Mouse (Mus musculus): ENCODE data around the gene Slc4a1ap. TPM values are rescaled to one million over a fixed set of nuclear protein-coding genes. Genes with fewer than 3 reads are reported as not detected.
"Not testable (repeated sequence)": the region's sequence is repeated elsewhere in the genome, so short reads cannot be mapped to it uniquely, and the experiment has no call there.

The Slc4a1ap gene
- polyA plus RNA-seq, 1 experiment from 2014 or later, result 34.4 TPM

- Histone ChIP-seq H3K27ac (no peak overlapping the region), H3K4me3 (no peak overlapping the region), H3K4me1 (peaks cover 6% of the 10 kb centered on the region; the same call in 1 of the 2 replicates), H3K9me3 (replicated peaks) (no peaks in the 10 kb centered on the region), H3K4me2 (peak overlapping the region; percentile 32), H3K27me3 (no peaks in the 10 kb centered on the region), H3K36me3 (ENCODE audit: poor library complexity, severe bottlenecking) (no peaks in the 10 kb centered on the region), H3K9ac (no peak overlapping the region)
- ATAC-seq, result no peak
- WGBS, result 19% methylated on average over 20 of the region's 20 CpGs
These were observed 44.3 kb downstream of the Slc4a1ap start for GRCm38 (mm10) chr5:31571023-31571608.

- no peak overlapping the region for H3K4me3 ChIP-seq
- no peaks in the 10 kb centered on the region for H3K9me3 ChIP-seq (replicated peaks)
- no peaks in the 10 kb centered on the region for H3K27me3 ChIP-seq
- WGBS, result 96% methylated on average over 3 of the region's 3 CpGs
- H3K9ac ChIP-seq, result no peak overlapping the region
- H3K27ac ChIP-seq, result no peak overlapping the region
- no peaks in the 10 kb centered on the region for H3K36me3 ChIP-seq (ENCODE audit: poor library complexity, severe bottlenecking)
- H3K4me1 ChIP-seq, result peaks cover 6% of the 10 kb centered on the region; the same call in 1 of the 2 replicates
- H3K4me2 ChIP-seq, result no peak overlapping the region
- ATAC-seq, result no peak
These were observed 46.9 kb downstream of the Slc4a1ap start for GRCm38 (mm10) chr5:31573722-31574121.

- Histone ChIP-seq H3K9ac (no peak overlapping the region), H3K4me3 (no peak overlapping the region), H3K27me3 (no peaks in the 10 kb centered on the region), H3K4me2 (no peak overlapping the region), H3K27ac (no peak overlapping the region), H3K4me1 (no peaks in the 10 kb centered on the region), H3K36me3 (ENCODE audit: poor library complexity, severe bottlenecking) (no peaks in the 10 kb centered on the region), H3K9me3 (replicated peaks) (no peaks in the 10 kb centered on the region)
- 82% methylated on average over 7 of the region's 7 CpGs for WGBS
- no peak for ATAC-seq
These were observed 49.8 kb downstream of the Slc4a1ap start for GRCm38 (mm10) chr5:31576539-31576975.

DNA sequence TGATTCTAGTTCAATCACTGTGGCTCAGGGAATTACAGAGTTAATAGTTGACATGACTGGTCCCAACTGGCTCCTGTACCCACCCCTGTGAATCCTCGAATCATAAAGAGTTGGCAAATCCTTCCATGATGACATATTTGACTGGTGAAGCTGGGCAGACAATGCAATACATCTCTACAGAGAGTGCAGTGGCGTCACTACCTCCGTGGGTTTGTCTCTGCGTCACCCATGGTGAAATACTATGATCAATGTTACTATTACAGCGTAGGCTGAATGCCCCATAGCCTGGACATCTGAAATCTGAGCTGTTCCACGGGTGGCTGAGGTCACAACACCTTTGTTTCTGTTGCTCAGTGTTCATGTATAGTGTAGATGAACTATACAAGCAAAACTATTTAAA is 54.5 kb downstream of the Slc4a1ap start:
- H3K9ac ChIP-seq, result no peak overlapping the region
- no peak overlapping the region for H3K4me2 ChIP-seq
- H3K9me3 ChIP-seq (replicated peaks), result no peaks in the 10 kb centered on the region
- no peak for ATAC-seq
- no peak overlapping the region for H3K27ac ChIP-seq
- no peaks in the 10 kb centered on the region for H3K36me3 ChIP-seq (ENCODE audit: poor library complexity, severe bottlenecking)
- H3K4me3 ChIP-seq, result no peak overlapping the region
- no peaks in the 10 kb centered on the region for H3K27me3 ChIP-seq
- WGBS, result 80% methylated on average over 6 of the region's 6 CpGs
- H3K4me1 ChIP-seq, result no peaks in the 10 kb centered on the region

- Histone ChIP-seq H3K9me3 (replicated peaks) (no peaks in the 10 kb centered on the region), H3K4me1 (no peaks in the 10 kb centered on the region), H3K27me3 (no peaks in the 10 kb centered on the region), H3K4me3 (no peak overlapping the region), H3K4me2 (no peak overlapping the region), H3K9ac (no peak overlapping the region), H3K36me3 (ENCODE audit: poor library complexity, severe bottlenecking) (no peaks in the 10 kb centered on the region), H3K27ac (no peak overlapping the region)
- ATAC-seq, result no peak
- 91% methylated on average over 3 of the region's 3 CpGs for WGBS
These were observed 55.1 kb downstream of the Slc4a1ap start for GRCm38 (mm10) chr5:31581932-31582331.

- Histone ChIP-seq H3K9me3 (replicated peaks) (no peaks in the 10 kb centered on the region), H3K4me1 (no peaks in the 10 kb centered on the region), H3K4me2 (no peak overlapping the region), H3K9ac (no peak overlapping the region), H3K27ac (no peak overlapping the region), H3K36me3 (ENCODE audit: poor library complexity, severe bottlenecking) (no peaks in the 10 kb centered on the region), H3K27me3 (no peaks in the 10 kb centered on the region), H3K4me3 (no peak overlapping the region)
- WGBS, result 84% methylated on average over 2 of the region's 2 CpGs
- no peak for ATAC-seq
These were observed 56.5 kb downstream of the Slc4a1ap start for GRCm38 (mm10) chr5:31583261-31583660.

DNA sequence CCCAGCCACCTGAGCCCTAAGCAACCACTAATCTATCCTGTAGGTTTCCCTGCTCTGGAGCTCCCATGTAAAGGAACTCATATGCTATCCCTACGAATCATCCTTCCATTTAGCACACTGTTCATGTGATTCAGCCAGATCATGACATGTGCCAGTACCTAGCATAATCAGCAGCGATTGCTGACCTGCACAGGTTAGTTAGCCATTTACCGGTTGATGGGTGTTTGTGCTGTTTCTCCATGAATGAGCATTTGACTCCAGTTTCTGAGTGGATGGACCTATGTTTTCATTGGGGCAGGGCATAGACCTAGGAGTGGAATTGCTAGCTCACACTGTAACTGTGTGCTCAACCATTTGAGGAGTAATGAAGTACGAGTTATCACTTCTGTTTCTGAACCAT is 58.7 kb downstream of the Slc4a1ap start:
- no peak overlapping the region for H3K27ac ChIP-seq
- no peaks in the 10 kb centered on the region for H3K27me3 ChIP-seq
- H3K4me3 ChIP-seq, result no peak overlapping the region
- no peak overlapping the region for H3K9ac ChIP-seq
- ATAC-seq, result no peak
- no peaks in the 10 kb centered on the region for H3K9me3 ChIP-seq (replicated peaks)
- H3K4me2 ChIP-seq, result no peak overlapping the region
- H3K4me1 ChIP-seq, result no peaks in the 10 kb centered on the region
- H3K36me3 ChIP-seq (ENCODE audit: poor library complexity, severe bottlenecking), result no peaks in the 10 kb centered on the region
- 91% methylated on average over 4 of the region's 4 CpGs for WGBS

DNA sequence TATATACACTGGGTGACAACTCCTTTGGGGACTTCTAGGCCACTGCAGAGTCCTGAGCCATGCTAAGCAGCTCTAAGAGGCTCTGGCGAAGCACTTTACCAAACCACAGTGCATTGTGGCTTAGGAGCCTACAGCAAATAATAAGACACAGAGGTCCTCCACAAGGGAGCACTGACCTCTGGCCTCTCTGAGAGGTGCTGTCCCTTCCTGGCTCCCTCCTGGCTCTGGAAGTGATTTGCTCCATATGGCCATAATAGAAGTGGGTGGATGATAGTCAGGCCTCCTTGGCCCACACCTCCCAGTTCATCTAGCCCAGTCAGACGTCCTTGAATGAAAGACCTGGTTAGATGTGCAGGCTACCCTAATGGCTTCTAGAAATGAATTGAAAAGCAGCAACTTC is 61.2 kb downstream of the Slc4a1ap start:
- no peaks in the 10 kb centered on the region for H3K36me3 ChIP-seq (ENCODE audit: poor library complexity, severe bottlenecking)
- H3K9ac ChIP-seq, result no peak overlapping the region
- no peaks in the 10 kb centered on the region for H3K9me3 ChIP-seq (replicated peaks)
- H3K4me2 ChIP-seq, result no peak overlapping the region
- no peak overlapping the region for H3K4me3 ChIP-seq
- ATAC-seq, result no peak
- H3K27me3 ChIP-seq, result no peaks in the 10 kb centered on the region
- WGBS, result 76% methylated on average over 2 of the region's 2 CpGs
- H3K4me1 ChIP-seq, result no peaks in the 10 kb centered on the region
- no peak overlapping the region for H3K27ac ChIP-seq

- H3K9ac ChIP-seq; H3K4me1 ChIP-seq; H3K27me3 ChIP-seq; H3K4me2 ChIP-seq; H3K9me3 ChIP-seq (replicated peaks); H3K4me3 ChIP-seq; H3K36me3 ChIP-seq (ENCODE audit: poor library complexity, severe bottlenecking); H3K27ac ChIP-seq; ATAC-seq: not testable (repeated sequence)
- WGBS, result 87% methylated on average over 8 of the region's 8 CpGs
These were observed 61.9 kb downstream of the Slc4a1ap start for GRCm38 (mm10) chr5:31588672-31589071.

DNA sequence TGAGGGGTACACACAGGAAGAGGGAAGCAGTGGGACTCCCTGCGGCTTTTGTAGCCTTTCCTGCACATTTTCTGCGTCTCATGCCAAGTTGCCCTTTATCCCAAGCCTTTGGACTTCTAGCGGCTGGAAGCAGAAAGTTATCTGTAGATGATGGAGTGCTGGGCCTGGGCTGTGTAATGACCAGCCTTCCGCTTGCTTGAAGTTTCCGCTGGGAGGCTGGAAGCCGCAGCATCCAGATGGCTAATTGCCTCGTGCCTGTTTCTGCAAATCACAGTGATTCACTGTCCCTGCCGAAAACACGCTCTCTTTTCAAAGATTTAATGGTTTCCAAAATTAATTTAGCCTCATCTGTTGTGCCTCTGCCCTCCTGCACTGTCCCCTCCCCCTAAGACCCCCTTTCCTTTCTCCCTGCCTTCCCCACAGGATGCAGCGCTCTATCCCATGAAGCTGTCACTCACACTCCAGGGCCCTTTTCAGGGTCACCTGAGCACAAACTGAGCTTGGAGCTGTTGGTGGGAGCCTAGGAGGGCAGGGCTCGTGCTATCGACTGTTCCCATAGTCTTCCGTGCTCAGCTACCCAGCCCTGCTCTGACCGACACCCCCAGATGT is 63.0 kb downstream of the Slc4a1ap start:
- WGBS, result 61% methylated on average over 14 of the region's 14 CpGs
- Histone ChIP-seq H3K27ac (no peak overlapping the region), H3K4me2 (no peak overlapping the region), H3K9me3 (replicated peaks) (no peaks in the 10 kb centered on the region), H3K36me3 (ENCODE audit: poor library complexity, severe bottlenecking) (no peaks in the 10 kb centered on the region), H3K4me1 (no peaks in the 10 kb centered on the region), H3K9ac (no peak overlapping the region), H3K27me3 (no peaks in the 10 kb centered on the region), H3K4me3 (no peak overlapping the region)
- peak; percentile 50; the same call in 1 of the 2 replicates for ATAC-seq

DNA sequence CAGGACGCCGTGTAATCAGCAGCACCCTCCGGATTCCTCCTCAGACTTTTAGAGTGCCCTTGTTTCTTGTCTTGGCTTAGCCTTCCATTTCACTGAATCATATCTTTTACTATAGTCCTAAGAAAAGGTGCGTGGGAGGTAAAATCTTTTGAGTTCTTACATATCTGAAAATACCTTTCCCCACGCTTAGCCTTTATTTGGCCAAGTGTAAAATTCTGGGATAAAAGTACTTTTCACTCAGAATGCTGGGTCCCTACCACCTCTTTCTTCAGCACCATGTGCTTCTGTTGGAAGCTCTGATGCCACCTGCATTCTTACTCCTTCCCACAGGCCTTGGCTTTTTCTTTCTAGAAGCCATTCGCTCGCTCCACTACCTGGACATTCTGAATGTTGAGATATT is 64.3 kb downstream of the Slc4a1ap start:
- Histone ChIP-seq H3K4me1 (no peaks in the 10 kb centered on the region), H3K36me3 (ENCODE audit: poor library complexity, severe bottlenecking) (no peaks in the 10 kb centered on the region), H3K27ac (no peak overlapping the region), H3K27me3 (no peaks in the 10 kb centered on the region), H3K9me3 (replicated peaks) (no peaks in the 10 kb centered on the region), H3K4me3 (no peak overlapping the region), H3K9ac (no peak overlapping the region), H3K4me2 (no peak overlapping the region)
- WGBS, result 89% methylated on average over 7 of the region's 7 CpGs
- no peak for ATAC-seq

GRCm38 (mm10) chr5:31595868-31596267 is 69.1 kb downstream of the Slc4a1ap start:
- H3K9ac ChIP-seq, result no peak overlapping the region
- H3K4me2 ChIP-seq, result no peak overlapping the region
- no peaks in the 10 kb centered on the region for H3K36me3 ChIP-seq (ENCODE audit: poor library complexity, severe bottlenecking)
- H3K27me3 ChIP-seq, result peaks cover 9% of the 10 kb centered on the region; the same call in 1 of the 2 replicates
- ATAC-seq, result no peak
- H3K4me3 ChIP-seq, result no peak overlapping the region
- no peaks in the 10 kb centered on the region for H3K9me3 ChIP-seq (replicated peaks)
- 42% methylated on average over 4 of the region's 4 CpGs for WGBS
- no peak overlapping the region for H3K27ac ChIP-seq
- H3K4me1 ChIP-seq, result peaks cover 7% of the 10 kb centered on the region

Data from forebrain, embryonic 13.5 days (tissue).